Mouse (Mus musculus) stomach, embryonic 15.5 days (tissue): ENCODE measurements around the gene H2al1b. TPM values are rescaled to one million over a fixed set of nuclear protein-coding genes. Genes with fewer than 3 reads are reported as not detected.

Source experiments
- polyA plus RNA-seq: library from polyadenylated mRNA; unstranded; fragments of >200 nt; fragmentation: Nextera tagmentation; extraction: Ambion mirVana; gene quantifications from 2 replicates; pipeline ENCODE4 v1.2.1, GENCODE M21; 2015

H2al1b gene
- polyA plus RNA-seq, 1 experiment from 2014 or later: not detected

Other genes starting within 250 kb of the H2al1b start
- gene H2al1a, start 3.2 kb upstream of the H2al1b start, polyA plus RNA-seq: not detected in 2 replicates
- not detected in 2 replicates for gene H2al1c, start 3.2 kb downstream of the H2al1b start, polyA plus RNA-seq
- gene H2al1d, start 6.4 kb downstream of the H2al1b start, polyA plus RNA-seq: not detected in 2 replicates
- not detected in 2 replicates for gene H2al1e, start 9.5 kb downstream of the H2al1b start, polyA plus RNA-seq
- not detected in 2 replicates for gene H2al1f, start 12.7 kb downstream of the H2al1b start, polyA plus RNA-seq
- gene H2al1g, start 15.8 kb downstream of the H2al1b start, polyA plus RNA-seq: not detected in 2 replicates
- gene H2al1h, start 19.1 kb downstream of the H2al1b start, polyA plus RNA-seq: not detected in 2 replicates
- gene H2al1i, start 22.2 kb downstream of the H2al1b start, polyA plus RNA-seq: not detected in 2 replicates
- gene H2al1j, start 25.4 kb downstream of the H2al1b start, polyA plus RNA-seq: not detected in 2 replicates